Mouse (Mus musculus): ENCODE results near the gene Ttyh2. TPM values are rescaled to one million over a fixed set of nuclear protein-coding genes. Genes with fewer than 3 reads are reported as not detected.
"Not testable (repeated sequence)": the region's sequence is repeated elsewhere in the genome, so short reads cannot be mapped to it uniquely, and the experiment has no call there.

The Ttyh2 gene
- polyA plus RNA-seq, 1 experiment from 2014 or later, result 23.7 TPM

GRCm38 (mm10) chr11:114664164-114664563, 11.1 kb upstream of the Ttyh2 start:
- H3K4me1 ChIP-seq (ENCODE audit: insufficient read depth), result no peaks in the 10 kb centered on the region
- ATAC-seq (no peak), DNase-seq (no peak)
- TF ChIP-seq CTCF (IDR thresholded peaks at IDR 0.05; ENCODE audit: low read depth), result no peak
- TF ChIP-seq EP300 (IDR thresholded peaks at IDR 0.05; ENCODE audit: low read depth), result no peak
- no peak overlapping the region for H3K4me2 ChIP-seq (ENCODE audit: low read depth, low read length)
- H3K4me3 ChIP-seq (ENCODE audit: low read depth, low read length), result no peak overlapping the region
- H3K9me3 ChIP-seq (ENCODE audit: low read length), result no peaks in the 10 kb centered on the region
- H3K27ac ChIP-seq (ENCODE audit: low read depth), result no peak overlapping the region
- no peaks in the 10 kb centered on the region for H3K36me3 ChIP-seq (replicated peaks; ENCODE audit: insufficient read depth, low read length)
- H3K27me3 ChIP-seq (ENCODE audit: insufficient read depth, low read length), result no peaks in the 10 kb centered on the region
- H3K9ac ChIP-seq (replicated peaks), result no peak overlapping the region
- 65% methylated on average over 7 of the region's 7 CpGs for WGBS (ENCODE audit: insufficient replicate concordance)

- DNase-seq, result no peak
- Histone ChIP-seq H3K4me3 (ENCODE audit: low read depth, low read length) (no peak overlapping the region), H3K9me3 (ENCODE audit: low read length) (no peaks in the 10 kb centered on the region), H3K36me3 (replicated peaks; ENCODE audit: insufficient read depth, low read length) (peaks cover 3% of the 10 kb centered on the region; the same call in 1 of the 2 replicates), H3K4me1 (ENCODE audit: insufficient read depth) (peaks cover 9% of the 10 kb centered on the region; the same call in 1 of the 2 replicates), H3K27me3 (ENCODE audit: insufficient read depth, low read length) (no peaks in the 10 kb centered on the region), H3K9ac (replicated peaks) (no peak overlapping the region), H3K4me2 (ENCODE audit: low read depth, low read length) (no peak overlapping the region), H3K27ac (ENCODE audit: low read depth) (no peak overlapping the region)
- WGBS (ENCODE audit: insufficient replicate concordance), result 24% methylated on average over 2 of the region's 2 CpGs
- ATAC-seq, result no peak
- TF ChIP-seq CTCF (IDR thresholded peaks at IDR 0.05; ENCODE audit: low read depth), result no peak
Observed at GRCm38 (mm10) chr11:114665463-114665862, 9.8 kb upstream of the Ttyh2 start.

- Histone ChIP-seq H3K4me1 (ENCODE audit: insufficient read depth) (peaks cover 16% of the 10 kb centered on the region), H3K4me3 (ENCODE audit: low read depth, low read length) (no peak overlapping the region), H3K9ac (replicated peaks) (no peak overlapping the region), H3K27ac (ENCODE audit: low read depth) (no peak overlapping the region), H3K27me3 (ENCODE audit: insufficient read depth, low read length) (no peaks in the 10 kb centered on the region), H3K9me3 (ENCODE audit: low read length) (no peaks in the 10 kb centered on the region), H3K4me2 (ENCODE audit: low read depth, low read length) (no peak overlapping the region), H3K36me3 (replicated peaks; ENCODE audit: insufficient read depth, low read length) (peaks cover 16% of the 10 kb centered on the region)
- no peak for ATAC-seq
- WGBS (ENCODE audit: insufficient replicate concordance), result 24% methylated on average over 9 of the region's 13 CpGs
- no peak for DNase-seq
- no peak for TF ChIP-seq CTCF (IDR thresholded peaks at IDR 0.05; ENCODE audit: low read depth)
- no peak for TF ChIP-seq EP300 (IDR thresholded peaks at IDR 0.05; ENCODE audit: low read depth)
Observed at GRCm38 (mm10) chr11:114666786-114667185, 8.4 kb upstream of the Ttyh2 start.

- no peak for TF ChIP-seq CTCF (IDR thresholded peaks at IDR 0.05; ENCODE audit: low read depth)
- no peak for TF ChIP-seq EP300 (IDR thresholded peaks at IDR 0.05; ENCODE audit: low read depth)
- Histone ChIP-seq H3K27me3 (ENCODE audit: insufficient read depth, low read length) (no peaks in the 10 kb centered on the region), H3K36me3 (replicated peaks; ENCODE audit: insufficient read depth, low read length) (peaks cover 22% of the 10 kb centered on the region), H3K27ac (ENCODE audit: low read depth) (no peak overlapping the region), H3K9ac (replicated peaks) (no peak overlapping the region), H3K4me3 (ENCODE audit: low read depth, low read length) (no peak overlapping the region), H3K9me3 (ENCODE audit: low read length) (no peaks in the 10 kb centered on the region), H3K4me1 (ENCODE audit: insufficient read depth) (peaks cover 16% of the 10 kb centered on the region), H3K4me2 (ENCODE audit: low read depth, low read length) (no peak overlapping the region)
- no peak for ATAC-seq
- DNase-seq, result no peak
- 33% methylated on average over 16 of the region's 18 CpGs for WGBS (ENCODE audit: insufficient replicate concordance)
Observed at GRCm38 (mm10) chr11:114667236-114667931, 7.8 kb upstream of the Ttyh2 start.

- not testable (repeated sequence) for H3K9me3 ChIP-seq (ENCODE audit: low read length); ATAC-seq; H3K27me3 ChIP-seq (ENCODE audit: insufficient read depth, low read length); H3K4me3 ChIP-seq (ENCODE audit: low read depth, low read length); DNase-seq; H3K9ac ChIP-seq (replicated peaks); H3K27ac ChIP-seq (ENCODE audit: low read depth); H3K4me2 ChIP-seq (ENCODE audit: low read depth, low read length)
- Histone ChIP-seq H3K36me3 (replicated peaks; ENCODE audit: insufficient read depth, low read length) (peaks cover 26% of the 10 kb centered on the region), H3K4me1 (ENCODE audit: insufficient read depth) (peaks cover 16% of the 10 kb centered on the region)
- WGBS (ENCODE audit: insufficient replicate concordance), result 25% methylated on average over 11 of the region's 11 CpGs
- TF ChIP-seq CTCF (IDR thresholded peaks at IDR 0.05; ENCODE audit: low read depth), result peak; percentile 54
Observed at GRCm38 (mm10) chr11:114667932-114668285, 7.3 kb upstream of the Ttyh2 start.

- ATAC-seq (peak; percentile 91), DNase-seq (peak; percentile 92)
- 2% methylated on average over 20 of the region's 21 CpGs for WGBS (ENCODE audit: insufficient replicate concordance)
- Histone ChIP-seq H3K9ac (replicated peaks) (peak within 1 kb of the TSS; percentile 91), H3K4me1 (ENCODE audit: insufficient read depth) (peaks cover 18% of the 10 kb centered on the region), H3K27me3 (ENCODE audit: insufficient read depth, low read length) (no peaks in the 10 kb centered on the region), H3K9me3 (ENCODE audit: low read length) (no peaks in the 10 kb centered on the region), H3K4me2 (ENCODE audit: low read depth, low read length) (peak within 1 kb of the TSS; percentile 92), H3K36me3 (replicated peaks; ENCODE audit: insufficient read depth, low read length) (peaks cover 30% of the 10 kb centered on the region), H3K4me3 (ENCODE audit: low read depth, low read length) (peak within 1 kb of the TSS; percentile 77), H3K27ac (ENCODE audit: low read depth) (peak within 1 kb of the TSS; percentile 90)
- TF ChIP-seq EP300 (IDR thresholded peaks at IDR 0.05; ENCODE audit: low read depth) (peak; percentile 49), CTCF (IDR thresholded peaks at IDR 0.05; ENCODE audit: low read depth) (peak; percentile 94)
Observed at GRCm38 (mm10) chr11:114668301-114668710, 6.9 kb upstream of the Ttyh2 start, which contains the start of gene Rpl38. TSS of gene Rpl38 (plus strand) at chr11:114668524.

Measured in liver, postnatal 0 days (tissue).